ENCODE assay signal across 8 mouse cellular contexts in genomic region chr19:47510473-47511293, GRCm38 (mm10). TPM values are rescaled to one million over a fixed set of nuclear protein-coding genes. Genes with fewer than 3 reads are reported as not detected.
DNase-seq lines count a peak whose midpoint lies in the region; ATAC-seq and TF ChIP-seq lines count a peak whose summit lies in the region.

No protein-coding gene starts in this region.

- H3K27me3 ChIP-seq in lung, postnatal 0 days (replicated peaks; ENCODE audit: insufficient read depth, low read length), result no peaks in the 10 kb centered on the region
- no peaks in the 10 kb centered on the region for H3K27me3 ChIP-seq in stomach, embryonic 14.5 days (ENCODE audit: control insufficient read depth, insufficient read depth, low read length)

- peak; percentile 57 for ATAC-seq in lung, postnatal 0 days
- no peak for ATAC-seq in stomach, embryonic 14.5 days (ENCODE audit: insufficient number of reproducible peaks, insufficient read depth, low FRiP score, low read depth)

- peak; percentile 20 for TF ChIP-seq CTCF in lung, postnatal 0 days (IDR thresholded peaks at IDR 0.05)

- peak overlapping the region; percentile 30 for H3K9ac ChIP-seq in lung, postnatal 0 days (replicated peaks; ENCODE audit: low read depth)
- H3K9ac ChIP-seq in stomach, embryonic 14.5 days (replicated peaks; ENCODE audit: low read depth, low read length), result no peak overlapping the region

- peaks cover 12% of the 10 kb centered on the region for H3K4me1 ChIP-seq in lung, postnatal 0 days (ENCODE audit: insufficient read depth, low read depth, low read length)
- peaks cover 20% of the 10 kb centered on the region; the same call in 1 of the 2 replicates for H3K4me1 ChIP-seq in stomach, embryonic 14.5 days (ENCODE audit: control insufficient read depth, insufficient read depth, low read length)

- no peaks in the 10 kb centered on the region for H3K9me3 ChIP-seq in lung, postnatal 0 days (ENCODE audit: low read length)
- no peaks in the 10 kb centered on the region for H3K9me3 ChIP-seq in stomach, embryonic 14.5 days (ENCODE audit: control insufficient read depth, low read depth, low read length)

- H3K36me3 ChIP-seq in lung, postnatal 0 days (ENCODE audit: insufficient read depth, low read length), result no peaks in the 10 kb centered on the region
- peaks cover 19% of the 10 kb centered on the region for H3K36me3 ChIP-seq in stomach, embryonic 14.5 days (ENCODE audit: control insufficient read depth, insufficient read depth, low read length)

- 39% methylated on average over 25 of the region's 25 CpGs for WGBS in lung, postnatal 0 days
- 47% methylated on average over 25 of the region's 25 CpGs for WGBS in stomach, embryonic 14.5 days

- H3K4me2 ChIP-seq in lung, postnatal 0 days (replicated peaks; ENCODE audit: low read depth, low read length), result no peak overlapping the region
- no peak overlapping the region for H3K4me2 ChIP-seq in stomach, embryonic 14.5 days (replicated peaks; ENCODE audit: low read depth, low read length)

- peak; percentile 88 for DNase-seq in 416B (ENCODE audit: low read depth)
- DNase-seq in T-cell, adult 2 months (ENCODE audit: low spot score), result peak; percentile 78
- DNase-seq in heart, adult 18-20 months, result peak; percentile 48 to 62
- DNase-seq in kidney, adult 9 months, result peak; percentile 57
- peak; percentile 79 for DNase-seq in lung, postnatal 0 days (ENCODE audit: low spot score)
- DNase-seq in cerebellum, adult 18-20 months, result no peak
- no peak for DNase-seq in testis, postnatal 14 days (ENCODE audit: low spot score)

- no peak overlapping the region for H3K4me3 ChIP-seq in lung, postnatal 0 days (ENCODE audit: low read depth, low read length)
- no peak overlapping the region for H3K4me3 ChIP-seq in stomach, embryonic 14.5 days (ENCODE audit: low read depth, low read length)

- peak; percentile 96 for TF ChIP-seq EP300 in lung, postnatal 0 days (IDR thresholded peaks at IDR 0.05)

- H3K27ac ChIP-seq in lung, postnatal 0 days (ENCODE audit: low read length), result peak overlapping the region; percentile 84
- peak overlapping the region; percentile 75 for H3K27ac ChIP-seq in stomach, embryonic 14.5 days (ENCODE audit: low read length)

RNA-seq across cellular contexts. Expression of gene Stn1, which starts 26.6 kb away (rescaled TPM):
- 10 to 100 TPM; 17.2 to 17.3 TPM for total RNA-seq in heart, adult 18-20 months (2021)
- 28.6 and 30.9 TPM in 2 replicates for polyA plus RNA-seq in lung, postnatal 0 days (2015; fragmentation: Nextera tagmentation; extraction: Ambion mirVana)
- 58.5 and 68.4 TPM in 2 replicates for polyA plus RNA-seq in stomach, embryonic 14.5 days (2014; fragmentation: Nextera tagmentation; extraction: Ambion mirVana)

RNA-seq across cellular contexts. Expression of gene Sh3pxd2a, which starts 46.5 kb away (rescaled TPM):
- total RNA-seq in heart, adult 18-20 months (2021), result 10 to 100 TPM; 45.5 to 48.7 TPM
- 5.6 and 6.4 TPM in 2 replicates for polyA plus RNA-seq in lung, postnatal 0 days (2015; fragmentation: Nextera tagmentation; extraction: Ambion mirVana)
- polyA plus RNA-seq in stomach, embryonic 14.5 days (2014; fragmentation: Nextera tagmentation; extraction: Ambion mirVana), result 13.6 and 13.7 TPM in 2 replicates

Comparison
In these comparisons a context has a peak if more than half of its experiments do, and no peak if none do; other contexts are left out.
1. DNase-seq: peak in 416B (single experiment), T-cell, adult 2 months (single experiment), heart, adult 18-20 months (2 of 2), kidney, adult 9 months (single experiment) and lung, postnatal 0 days (single experiment); none in cerebellum, adult 18-20 months (0 of 2) and testis, postnatal 14 days (single experiment).